Mouse (Mus musculus) neural tube, embryonic 14.5 days (tissue): ENCODE results near the gene Ddx39b. TPM values are rescaled to one million over a fixed set of nuclear protein-coding genes. Genes with fewer than 3 reads are reported as not detected.

Source experiments
- ATAC-seq: fragments of 200-750 bp; cut with Nextera tagmentation; 2 replicates; pipeline ENCODE4 v1.8.0; 2017; ENCODE audit warnings: low read depth, mild to moderate bottlenecking, moderate TSS enrichment, moderate library complexity
- H3K27ac ChIP-seq: fragments of 300-500 bp; sonication (generic); 2 replicates; pipeline ENCODE4 v1.5.1; 2014; ENCODE audit warnings: low read depth, mild to moderate bottlenecking, control low read depth, low read length, moderate library complexity, mixed read lengths
- H3K27me3 ChIP-seq: fragments of 300-500 bp; sonication (generic); 2 replicates; pipeline ENCODE4 v1.6.1; 2014; ENCODE audit warnings: low read length; ENCODE audit not compliant: control insufficient read depth, insufficient read depth
- H3K36me3 ChIP-seq: fragments of 300-500 bp; sonication (generic); 2 replicates; pipeline ENCODE4 v1.6.1; 2014; ENCODE audit warnings: low read length, mixed read lengths; ENCODE audit not compliant: control insufficient read depth, insufficient read depth
- H3K4me1 ChIP-seq: fragments of 300-500 bp; sonication (generic); 2 replicates; pipeline ENCODE4 v1.6.1; 2014; ENCODE audit warnings: low read length; ENCODE audit not compliant: control insufficient read depth, insufficient read depth
- H3K4me2 ChIP-seq: fragments of 300-500 bp; sonication (generic); 2 replicates; pipeline ENCODE4 v1.6.1; 2014; ENCODE audit warnings: mild to moderate bottlenecking, low read depth, low read length, control low read depth
- H3K4me3 ChIP-seq: fragments of 300-500 bp; sonication (generic); 2 replicates; pipeline ENCODE4 v1.5.1; 2014; ENCODE audit warnings: low read depth, low read length, control low read depth, mixed read lengths
- H3K9ac ChIP-seq: fragments of 300-500 bp; sonication (generic); replicated peaks from 2 replicates; pipeline ENCODE4 v1.6.1; 2014; ENCODE audit warnings: low read depth, mild to moderate bottlenecking, control low read depth, low read length, mixed read lengths
- H3K9me3 ChIP-seq: fragments of 300-500 bp; sonication (generic); 2 replicates; pipeline ENCODE4 v1.6.1; 2016; ENCODE audit warnings: low read length; ENCODE audit not compliant: control insufficient read depth
- WGBS: fragments of 180-500 bp; shearing (Covaris S2); extraction: QIAGEN DNeasy Blood & Tissue Kit; methylation state at CpG from one replicate; pipeline ENCODE4 v1.1.7; 2014; 5-methylcytosine and 5-hydroxymethylcytosine counted together
- polyA plus RNA-seq: library from polyadenylated mRNA; unstranded; fragments of >200 nt; fragmentation: Nextera tagmentation; extraction: Ambion mirVana; gene quantifications from 2 replicates; pipeline ENCODE4 v1.2.1, GENCODE M21; 2014

The Ddx39b gene
- polyA plus RNA-seq, 1 experiment from 2014 or later: 383 TPM

- no peak overlapping the region; the same call in 1 of the 2 replicates for H3K27ac ChIP-seq
- no peaks in the 10 kb centered on the region for H3K9me3 ChIP-seq
- H3K4me3 ChIP-seq: peak overlapping the region; percentile 49
- H3K9ac ChIP-seq: peak overlapping the region; percentile 59; the same call in 1 of the 2 replicates
- H3K36me3 ChIP-seq: no peaks in the 10 kb centered on the region
- H3K4me1 ChIP-seq: peaks cover 23% of the 10 kb centered on the region
- ATAC-seq: no peak
- H3K27me3 ChIP-seq: no peaks in the 10 kb centered on the region
- 93% methylated on average over 12 of the region's 12 CpGs for WGBS
- peak overlapping the region; percentile 70 for H3K4me2 ChIP-seq
Measured at GRCm38 (mm10) chr17:35237504-35237903, 4.0 kb upstream of the Ddx39b start.

- H3K9ac ChIP-seq: no peak overlapping the region
- H3K27ac ChIP-seq: no peak overlapping the region
Measured at GRCm38 (mm10) chr17:35239700-35240099, 1.8 kb upstream of the Ddx39b start.

GRCm38 (mm10) chr17:35240384-35241304, 902 bp upstream of the Ddx39b start:
- Histone ChIP-seq H3K9ac (peak overlapping the region; percentile 25; the same call in 1 of the 2 replicates), H3K9me3 (no peaks in the 10 kb centered on the region), H3K4me2 (peak overlapping the region; percentile 56), H3K36me3 (peaks cover 24% of the 10 kb centered on the region), H3K4me3 (peak overlapping the region; percentile 99), H3K27ac (peak overlapping the region; percentile 99), H3K27me3 (no peaks in the 10 kb centered on the region), H3K4me1 (peaks cover 40% of the 10 kb centered on the region)
- 36% methylated on average over 12 of the region's 12 CpGs for WGBS
- no peak for ATAC-seq

More at GRCm38 (mm10) chr17:35239700-35240099, 1.8 kb upstream of the Ddx39b start:
- Histone ChIP-seq H3K9me3 (no peaks in the 10 kb centered on the region), H3K4me1 (peaks cover 36% of the 10 kb centered on the region), H3K4me2 (no peak overlapping the region), H3K4me3 (no peak overlapping the region), H3K36me3 (peaks cover 15% of the 10 kb centered on the region), H3K27me3 (no peaks in the 10 kb centered on the region)
- no peak for ATAC-seq
- WGBS: 84% methylated on average over 5 of the region's 5 CpGs

GRCm38 (mm10) chr17:35242015-35242941, 732 bp downstream of the Ddx39b start:
- H3K9ac ChIP-seq: peak overlapping the region; percentile 99
- H3K27me3 ChIP-seq: no peaks in the 10 kb centered on the region
- H3K36me3 ChIP-seq: peaks cover 41% of the 10 kb centered on the region
- peak overlapping the region; percentile 99 for H3K27ac ChIP-seq
- no peaks in the 10 kb centered on the region for H3K9me3 ChIP-seq
- H3K4me2 ChIP-seq: peak overlapping the region; percentile 91
- under 1% methylated on average over 55 of the region's 55 CpGs for WGBS
- ATAC-seq: peak; percentile 50
- H3K4me3 ChIP-seq: peak overlapping the region; percentile 99
- H3K4me1 ChIP-seq: peaks cover 38% of the 10 kb centered on the region

- ATAC-seq: no peak
- Histone ChIP-seq H3K27ac (peak overlapping the region; percentile 99), H3K4me2 (peak overlapping the region; percentile 91), H3K36me3 (peaks cover 49% of the 10 kb centered on the region), H3K9ac (peak overlapping the region; percentile 99), H3K27me3 (no peaks in the 10 kb centered on the region), H3K4me3 (peak overlapping the region; percentile 99), H3K9me3 (no peaks in the 10 kb centered on the region), H3K4me1 (peaks cover 38% of the 10 kb centered on the region)
- 2% methylated on average over 16 of the region's 16 CpGs for WGBS
Measured at GRCm38 (mm10) chr17:35243086-35243485, 1.5 kb downstream of the Ddx39b start.

GRCm38 (mm10) chr17:35244999-35245398, 3.5 kb downstream of the Ddx39b start:
- H3K9ac ChIP-seq: 0 out of 2 replicates have a peak overlapping the region, but pooled peaks have one; percentile 16
- no peaks in the 10 kb centered on the region for H3K9me3 ChIP-seq
- no peaks in the 10 kb centered on the region for H3K27me3 ChIP-seq
- peak overlapping the region; percentile 91; the same call in 1 of the 2 replicates for H3K4me2 ChIP-seq
- H3K27ac ChIP-seq: no peak overlapping the region
- 78% methylated on average over 2 of the region's 2 CpGs for WGBS
- peaks cover 38% of the 10 kb centered on the region for H3K4me1 ChIP-seq
- H3K36me3 ChIP-seq: peaks cover 68% of the 10 kb centered on the region
- ATAC-seq: no peak
- peak overlapping the region; percentile 99; the same call in 1 of the 2 replicates for H3K4me3 ChIP-seq

GRCm38 (mm10) chr17:35245731-35246623, 4.4 kb downstream of the Ddx39b start:
- Histone ChIP-seq H3K9ac (no peak overlapping the region), H3K4me2 (peak overlapping the region; percentile 91; the same call in 1 of the 2 replicates), H3K36me3 (peaks cover 78% of the 10 kb centered on the region), H3K27me3 (no peaks in the 10 kb centered on the region), H3K27ac (no peak overlapping the region), H3K9me3 (no peaks in the 10 kb centered on the region), H3K4me3 (no peak overlapping the region), H3K4me1 (peaks cover 30% of the 10 kb centered on the region)
- WGBS: 84% methylated on average over 15 of the region's 15 CpGs
- ATAC-seq: no peak

GRCm38 (mm10) chr17:35247144-35247543, 5.6 kb downstream of the Ddx39b start:
- no peaks in the 10 kb centered on the region for H3K9me3 ChIP-seq
- ATAC-seq: no peak
- WGBS: 78% methylated on average over 7 of the region's 7 CpGs

More at GRCm38 (mm10) chr17:35247144-35247543, 5.6 kb downstream of the Ddx39b start:
- Histone ChIP-seq H3K4me1 (peaks cover 30% of the 10 kb centered on the region), H3K27me3 (no peaks in the 10 kb centered on the region), H3K36me3 (peaks cover 88% of the 10 kb centered on the region), H3K4me2 (no peak overlapping the region), H3K27ac (no peak overlapping the region), H3K4me3 (no peak overlapping the region), H3K9ac (no peak overlapping the region)
